Mouse (Mus musculus): Measurements from ENCODE around the gene C2cd4d. TPM values are rescaled to one million over a fixed set of nuclear protein-coding genes. Genes with fewer than 3 reads are reported as not detected.
A peak's percentile ranks its signal among the peaks of the same experiment; 100 is the strongest.

C2cd4d gene
- total and polyA plus RNA-seq, 2 experiments = 0.18 to 2.5 TPM

- Histone ChIP-seq H3K9ac (ENCODE audit: low read depth, low read length) (no peak overlapping the region), H3K36me3 (ENCODE audit: control insufficient read depth, insufficient read depth, low read length) (no peaks in the 10 kb centered on the region), H3K4me3 (ENCODE audit: insufficient read depth, low read depth, low read length) (no peak overlapping the region), H3K27me3 (ENCODE audit: control insufficient read depth, insufficient read depth, low read length) (no peaks in the 10 kb centered on the region), H3K79me2 (ENCODE audit: control insufficient read depth, insufficient read depth, low read length) (no peaks in the 10 kb centered on the region), H3K27ac (replicated peaks; ENCODE audit: insufficient read depth, low read depth, low read length) (no peak overlapping the region), H3K4me1 (ENCODE audit: control insufficient read depth, insufficient read depth, low read length) (peaks cover 2% of the 10 kb centered on the region; the same call in 1 of the 2 replicates)
- WGBS = 99% methylated on average over 2 of the region's 2 CpGs
- TF ChIP-seq POLR2A (IDR thresholded peaks at IDR 0.05; ENCODE audit: extremely low read depth, insufficient read depth, low read length) = no peak
- no peak for TF ChIP-seq CTCF (IDR thresholded peaks at IDR 0.05; ENCODE audit: low read depth, low read length)
- no peak for DNase-seq (ENCODE audit: extremely low read depth, low read depth, low spot score)
Measured at GRCm38 (mm10) chr3:94344182-94344581, 18.1 kb upstream of the C2cd4d start.

- H3K9ac ChIP-seq (ENCODE audit: low read depth, low read length) = no peak overlapping the region
- DNase-seq (ENCODE audit: extremely low read depth, low read depth, low spot score) = no peak
- 88% methylated on average over 3 of the region's 3 CpGs for WGBS
- H3K36me3 ChIP-seq (ENCODE audit: control insufficient read depth, insufficient read depth, low read length) = no peaks in the 10 kb centered on the region
- peaks cover 2% of the 10 kb centered on the region; the same call in 1 of the 2 replicates for H3K4me1 ChIP-seq (ENCODE audit: control insufficient read depth, insufficient read depth, low read length)
- no peaks in the 10 kb centered on the region for H3K79me2 ChIP-seq (ENCODE audit: control insufficient read depth, insufficient read depth, low read length)
- no peak for TF ChIP-seq POLR2A (IDR thresholded peaks at IDR 0.05; ENCODE audit: extremely low read depth, insufficient read depth, low read length)
- TF ChIP-seq CTCF (IDR thresholded peaks at IDR 0.05; ENCODE audit: low read depth, low read length) = no peak
- H3K27me3 ChIP-seq (ENCODE audit: control insufficient read depth, insufficient read depth, low read length) = no peaks in the 10 kb centered on the region
- H3K4me3 ChIP-seq (ENCODE audit: insufficient read depth, low read depth, low read length) = no peak overlapping the region
- H3K27ac ChIP-seq (replicated peaks; ENCODE audit: insufficient read depth, low read depth, low read length) = no peak overlapping the region
Measured at GRCm38 (mm10) chr3:94344897-94345296, 17.3 kb upstream of the C2cd4d start.

- TF ChIP-seq POLR2A (IDR thresholded peaks at IDR 0.05; ENCODE audit: extremely low read depth, insufficient read depth, low read length) (no peak), CTCF (IDR thresholded peaks at IDR 0.05; ENCODE audit: low read depth, low read length) (no peak)
- Histone ChIP-seq H3K36me3 (ENCODE audit: control insufficient read depth, insufficient read depth, low read length) (no peaks in the 10 kb centered on the region), H3K9ac (ENCODE audit: low read depth, low read length) (no peak overlapping the region), H3K4me3 (ENCODE audit: insufficient read depth, low read depth, low read length) (no peak overlapping the region), H3K27me3 (ENCODE audit: control insufficient read depth, insufficient read depth, low read length) (no peaks in the 10 kb centered on the region), H3K4me1 (ENCODE audit: control insufficient read depth, insufficient read depth, low read length) (no peaks in the 10 kb centered on the region), H3K27ac (replicated peaks; ENCODE audit: insufficient read depth, low read depth, low read length) (no peak overlapping the region), H3K79me2 (ENCODE audit: control insufficient read depth, insufficient read depth, low read length) (no peaks in the 10 kb centered on the region)
- no peak for DNase-seq (ENCODE audit: extremely low read depth, low read depth, low spot score)
- WGBS = 70% methylated on average over 2 of the region's 2 CpGs
Measured at GRCm38 (mm10) chr3:94348146-94348545, 14.1 kb upstream of the C2cd4d start.

GRCm38 (mm10) chr3:94360812-94361211, 1.4 kb upstream of the C2cd4d start:
- WGBS = 0% methylated on average over 1 of the region's 1 CpGs
- no peak overlapping the region for H3K9ac ChIP-seq (ENCODE audit: low read depth, low read length)
- no peaks in the 10 kb centered on the region for H3K36me3 ChIP-seq (ENCODE audit: control insufficient read depth, insufficient read depth, low read length)
- H3K27ac ChIP-seq (replicated peaks; ENCODE audit: insufficient read depth, low read depth, low read length) = no peak overlapping the region
- DNase-seq (ENCODE audit: extremely low read depth, low read depth, low spot score) = peak; percentile 74
- H3K4me3 ChIP-seq (ENCODE audit: insufficient read depth, low read depth, low read length) = no peak overlapping the region
- peaks cover 13% of the 10 kb centered on the region for H3K4me1 ChIP-seq (ENCODE audit: control insufficient read depth, insufficient read depth, low read length)
- H3K79me2 ChIP-seq (ENCODE audit: control insufficient read depth, insufficient read depth, low read length) = no peaks in the 10 kb centered on the region
- TF ChIP-seq CTCF (IDR thresholded peaks at IDR 0.05; ENCODE audit: low read depth, low read length) (peak; percentile 53), POLR2A (IDR thresholded peaks at IDR 0.05; ENCODE audit: extremely low read depth, insufficient read depth, low read length) (no peak)
- H3K27me3 ChIP-seq (ENCODE audit: control insufficient read depth, insufficient read depth, low read length) = no peaks in the 10 kb centered on the region

GRCm38 (mm10) chr3:94363291-94364153, 1.3 kb downstream of the C2cd4d start:
- Histone ChIP-seq H3K27ac (replicated peaks; ENCODE audit: insufficient read depth, low read depth, low read length) (peak overlapping the region; percentile 61), H3K4me3 (ENCODE audit: insufficient read depth, low read depth, low read length) (peak overlapping the region; percentile 59), H3K4me1 (ENCODE audit: control insufficient read depth, insufficient read depth, low read length) (peaks cover 17% of the 10 kb centered on the region), H3K27me3 (ENCODE audit: control insufficient read depth, insufficient read depth, low read length) (no peaks in the 10 kb centered on the region), H3K36me3 (ENCODE audit: control insufficient read depth, insufficient read depth, low read length) (no peaks in the 10 kb centered on the region), H3K9ac (ENCODE audit: low read depth, low read length) (peak overlapping the region; percentile 84), H3K79me2 (ENCODE audit: control insufficient read depth, insufficient read depth, low read length) (no peaks in the 10 kb centered on the region)
- DNase-seq (ENCODE audit: extremely low read depth, low read depth, low spot score) = peak; percentile 67
- 3% methylated on average over 97 of the region's 97 CpGs for WGBS
- TF ChIP-seq POLR2A (IDR thresholded peaks at IDR 0.05; ENCODE audit: extremely low read depth, insufficient read depth, low read length) (0 out of 2 replicates have a peak, but pooled peaks have one; percentile 7), CTCF (IDR thresholded peaks at IDR 0.05; ENCODE audit: low read depth, low read length) (no peak)

GRCm38 (mm10) chr3:94364154-94364526, 1.9 kb downstream of the C2cd4d start:
- no peak for TF ChIP-seq CTCF (IDR thresholded peaks at IDR 0.05; ENCODE audit: low read depth, low read length)
- no peak for TF ChIP-seq POLR2A (IDR thresholded peaks at IDR 0.05; ENCODE audit: extremely low read depth, insufficient read depth, low read length)
- DNase-seq (ENCODE audit: extremely low read depth, low read depth, low spot score) = no peak
- Histone ChIP-seq H3K4me1 (ENCODE audit: control insufficient read depth, insufficient read depth, low read length) (peaks cover 17% of the 10 kb centered on the region), H3K27me3 (ENCODE audit: control insufficient read depth, insufficient read depth, low read length) (no peaks in the 10 kb centered on the region), H3K27ac (replicated peaks; ENCODE audit: insufficient read depth, low read depth, low read length) (peak overlapping the region; percentile 61; the same call in 1 of the 2 replicates), H3K4me3 (ENCODE audit: insufficient read depth, low read depth, low read length) (peak overlapping the region; percentile 59; the same call in 1 of the 2 replicates), H3K79me2 (ENCODE audit: control insufficient read depth, insufficient read depth, low read length) (no peaks in the 10 kb centered on the region), H3K36me3 (ENCODE audit: control insufficient read depth, insufficient read depth, low read length) (no peaks in the 10 kb centered on the region), H3K9ac (ENCODE audit: low read depth, low read length) (peak overlapping the region; percentile 84)
- 25% methylated on average over 23 of the region's 23 CpGs for WGBS

Measured in liver, adult 2 months (tissue).